Mouse (Mus musculus) neural tube, embryonic 12.5 days (tissue): ENCODE results near the gene Rnf43. TPM values are rescaled to one million over a fixed set of nuclear protein-coding genes. Genes with fewer than 3 reads are reported as not detected.

Experiments
- ATAC-seq: fragments of 200-750 bp; cut with Nextera tagmentation; 2 replicates; pipeline ENCODE4 v1.8.0; 2017; ENCODE audit warnings: low read depth, mild to moderate bottlenecking, moderate TSS enrichment, moderate library complexity; ENCODE audit not compliant: low FRiP score
- H3K27ac ChIP-seq: fragments of 300-500 bp; sonication (generic); 2 replicates; pipeline ENCODE4 v1.5.1; 2016
- H3K27me3 ChIP-seq: fragments of 300-500 bp; sonication (generic); replicated peaks from 2 replicates; pipeline ENCODE4 v1.6.1; 2016; ENCODE audit warnings: mild to moderate bottlenecking
- H3K36me3 ChIP-seq: fragments of 300-500 bp; sonication (generic); 2 replicates; pipeline ENCODE4 v1.6.1; 2016; ENCODE audit warnings: mild to moderate bottlenecking
- H3K4me1 ChIP-seq: fragments of 300-500 bp; sonication (generic); 2 replicates; pipeline ENCODE4 v1.6.1; 2016
- H3K4me2 ChIP-seq: fragments of 300-500 bp; sonication (generic); replicated peaks from 2 replicates; pipeline ENCODE4 v1.6.1; 2016; ENCODE audit warnings: mild to moderate bottlenecking
- H3K4me3 ChIP-seq: fragments of 300-500 bp; sonication (generic); 2 replicates; pipeline ENCODE4 v1.5.1; 2016
- H3K9ac ChIP-seq: fragments of 300-500 bp; sonication (generic); 2 replicates; pipeline ENCODE4 v1.6.1; 2016; ENCODE audit warnings: mild to moderate bottlenecking
- H3K9me3 ChIP-seq: fragments of 300-500 bp; sonication (generic); 2 replicates; pipeline ENCODE4 v1.6.1; 2016; ENCODE audit warnings: mild to moderate bottlenecking
- WGBS: fragments of 180-500 bp; shearing (Covaris S2); methylation state at CpG from one replicate; pipeline ENCODE4 v1.1.7; 2016; 5-methylcytosine and 5-hydroxymethylcytosine counted together
- polyA plus RNA-seq: library from polyadenylated mRNA; unstranded; fragments of >200 nt; fragmentation: Nextera tagmentation; extraction: Ambion mirVana; gene quantifications from 2 replicates; pipeline ENCODE4 v1.2.1, GENCODE M21; 2016

Gene Rnf43
- polyA plus RNA-seq, 1 experiment from 2014 or later = 0.57 TPM

DNA sequence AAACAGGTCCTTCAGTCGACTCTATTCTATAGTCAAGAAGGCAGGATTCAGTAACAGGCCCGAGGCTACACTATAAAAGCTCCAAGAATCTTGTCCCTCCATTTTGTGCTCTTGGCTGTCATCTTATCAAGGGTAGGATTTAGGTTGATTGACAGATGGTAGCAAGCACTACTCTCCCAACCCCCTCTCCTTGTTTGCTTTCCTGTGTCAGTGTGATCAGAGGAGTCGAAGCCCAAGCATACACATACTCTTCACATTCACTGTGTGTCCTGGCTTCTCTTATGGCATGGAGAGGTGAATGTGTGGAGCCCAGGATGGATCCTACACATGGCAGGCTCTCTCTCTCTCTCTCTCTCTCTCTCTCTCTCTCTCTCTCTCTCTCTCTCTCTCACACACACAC is 88.0 kb downstream of the Rnf43 start:
- Histone ChIP-seq H3K9me3 (no peaks in the 10 kb centered on the region), H3K4me2 (no peak overlapping the region), H3K27me3 (no peaks in the 10 kb centered on the region), H3K4me3 (no peak overlapping the region), H3K4me1 (no peaks in the 10 kb centered on the region), H3K27ac (no peak overlapping the region), H3K36me3 (no peaks in the 10 kb centered on the region), H3K9ac (no peak overlapping the region)
- no peak for ATAC-seq
- WGBS = 85% methylated on average over 3 of the region's 3 CpGs

- Histone ChIP-seq H3K4me3 (no peak overlapping the region), H3K36me3 (no peaks in the 10 kb centered on the region), H3K4me2 (no peak overlapping the region), H3K9me3 (no peaks in the 10 kb centered on the region), H3K4me1 (no peaks in the 10 kb centered on the region), H3K27me3 (no peaks in the 10 kb centered on the region), H3K9ac (no peak overlapping the region), H3K27ac (no peak overlapping the region)
- 82% methylated on average over 8 of the region's 8 CpGs for WGBS
- no peak for ATAC-seq
These were observed 88.5 kb downstream of the Rnf43 start for GRCm38 (mm10) chr11:87751031-87751430.

DNA sequence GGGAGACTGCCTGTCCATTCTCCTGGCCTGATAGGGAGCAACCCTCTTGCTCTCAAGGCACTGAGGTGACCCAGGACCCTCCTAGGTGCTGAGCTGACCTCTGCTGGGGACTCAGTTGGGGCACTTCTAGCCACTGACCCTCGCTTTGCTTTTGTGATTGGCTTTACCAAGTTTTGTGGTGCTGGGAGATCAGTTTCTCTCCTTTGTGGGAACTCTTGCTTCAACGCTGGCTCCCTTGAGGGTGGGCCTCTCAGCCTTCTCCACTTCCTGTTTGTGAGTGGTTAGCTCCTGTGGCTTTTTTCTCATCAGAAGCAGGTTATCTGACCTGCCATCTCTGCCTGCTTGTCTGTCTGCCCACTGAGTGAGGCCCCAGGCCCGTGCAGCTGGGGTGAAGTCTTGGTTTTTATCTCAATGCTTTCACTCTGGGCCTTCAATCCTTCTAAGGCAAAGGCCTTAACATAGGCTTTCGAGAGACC is 89.0 kb downstream of the Rnf43 start:
- ATAC-seq = no peak

DNA sequence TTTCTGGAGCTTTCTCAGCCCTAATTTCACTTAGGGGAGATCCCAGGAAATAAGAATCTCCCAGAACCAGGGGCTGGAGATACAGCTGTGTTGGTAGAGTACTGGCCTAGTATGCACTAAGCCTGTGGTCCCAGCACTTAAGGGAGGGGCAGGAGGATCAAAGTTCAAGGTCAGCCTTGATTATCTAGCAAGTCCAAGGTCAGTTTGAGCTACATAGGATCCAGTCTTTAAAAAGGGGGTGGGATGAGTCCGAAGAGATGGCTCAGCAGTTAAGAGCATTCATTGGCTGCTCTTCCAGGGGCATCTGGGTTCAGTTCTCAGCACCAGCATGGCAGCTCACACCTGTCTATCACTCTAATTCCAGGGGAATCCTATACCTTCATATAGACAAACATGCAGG is 89.8 kb downstream of the Rnf43 start:
- Histone ChIP-seq H3K36me3 (no peaks in the 10 kb centered on the region), H3K27ac (no peak overlapping the region), H3K4me1 (no peaks in the 10 kb centered on the region), H3K9me3 (no peaks in the 10 kb centered on the region), H3K4me2 (no peak overlapping the region), H3K27me3 (no peaks in the 10 kb centered on the region), H3K9ac (no peak overlapping the region), H3K4me3 (no peak overlapping the region)
- 79% methylated on average over 1 of the region's 1 CpGs for WGBS
- ATAC-seq = no peak

More for the DNA sequence above, 89.0 kb downstream of the Rnf43 start:
- Histone ChIP-seq H3K4me3 (no peak overlapping the region), H3K4me2 (no peak overlapping the region), H3K27me3 (no peaks in the 10 kb centered on the region), H3K9ac (no peak overlapping the region), H3K27ac (no peak overlapping the region), H3K9me3 (no peaks in the 10 kb centered on the region), H3K4me1 (no peaks in the 10 kb centered on the region), H3K36me3 (no peaks in the 10 kb centered on the region)
- WGBS = 75% methylated on average over 4 of the region's 4 CpGs

DNA sequence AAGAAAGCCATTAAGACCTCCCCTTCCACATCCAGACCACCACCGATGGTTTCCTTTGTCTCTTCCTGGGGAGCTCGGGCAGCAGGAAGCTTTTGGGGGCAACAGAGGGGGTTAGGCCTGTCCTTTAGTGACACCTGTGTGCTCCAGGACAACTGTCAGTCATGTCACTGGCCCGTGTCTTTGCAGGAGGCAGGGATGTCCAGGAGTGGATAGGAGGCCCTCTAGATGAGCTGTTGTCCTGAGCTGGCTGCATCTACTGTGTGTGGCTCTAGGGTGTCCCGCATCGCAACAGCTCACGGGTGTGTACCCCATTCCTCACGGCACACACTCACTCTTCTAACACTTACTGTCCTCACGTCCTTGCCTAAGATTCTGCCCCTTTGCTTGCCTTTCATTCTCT is 90.7 kb downstream of the Rnf43 start:
- ATAC-seq = no peak
- no peaks in the 10 kb centered on the region for H3K9me3 ChIP-seq
- H3K4me1 ChIP-seq = no peaks in the 10 kb centered on the region
- H3K9ac ChIP-seq = no peak overlapping the region
- WGBS = 80% methylated on average over 8 of the region's 8 CpGs
- H3K27ac ChIP-seq = no peak overlapping the region
- H3K36me3 ChIP-seq = no peaks in the 10 kb centered on the region
- no peak overlapping the region for H3K4me3 ChIP-seq
- H3K27me3 ChIP-seq = no peaks in the 10 kb centered on the region
- H3K4me2 ChIP-seq = no peak overlapping the region

- Histone ChIP-seq H3K9me3 (no peaks in the 10 kb centered on the region), H3K4me3 (no peak overlapping the region), H3K4me2 (no peak overlapping the region), H3K36me3 (no peaks in the 10 kb centered on the region), H3K27me3 (no peaks in the 10 kb centered on the region), H3K4me1 (no peaks in the 10 kb centered on the region), H3K27ac (no peak overlapping the region), H3K9ac (no peak overlapping the region)
- 81% methylated on average over 5 of the region's 5 CpGs for WGBS
- ATAC-seq = no peak
These were observed 91.5 kb downstream of the Rnf43 start for GRCm38 (mm10) chr11:87753891-87754501.

DNA sequence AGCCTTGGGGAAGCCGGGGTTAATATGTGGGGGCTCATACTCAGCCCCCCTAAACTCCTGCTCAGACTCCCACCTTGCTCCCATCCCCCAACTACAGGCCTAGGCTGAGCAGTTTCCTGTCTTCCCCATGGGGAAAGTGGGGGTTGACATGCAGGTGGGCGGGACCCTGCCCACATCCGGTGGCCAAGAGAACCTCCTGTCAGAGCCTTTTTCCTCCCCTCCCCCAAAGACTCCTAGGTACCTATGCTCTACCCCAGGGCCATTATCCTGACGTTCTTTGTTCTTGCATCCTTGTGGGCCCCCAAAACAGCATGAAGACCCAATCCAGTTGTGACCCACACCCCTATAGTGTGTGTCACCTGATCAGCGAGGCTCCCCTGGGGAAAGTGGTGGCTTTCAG is 92.1 kb downstream of the Rnf43 start:
- WGBS = 74% methylated on average over 5 of the region's 5 CpGs
- no peak overlapping the region for H3K4me3 ChIP-seq
- no peak overlapping the region for H3K4me2 ChIP-seq
- no peaks in the 10 kb centered on the region for H3K36me3 ChIP-seq
- no peak for ATAC-seq
- H3K27me3 ChIP-seq = no peaks in the 10 kb centered on the region
- no peaks in the 10 kb centered on the region for H3K9me3 ChIP-seq
- H3K4me1 ChIP-seq = no peaks in the 10 kb centered on the region
- H3K9ac ChIP-seq = no peak overlapping the region
- H3K27ac ChIP-seq = no peak overlapping the region

- H3K27ac ChIP-seq = no peak overlapping the region
- WGBS = 78% methylated on average over 17 of the region's 17 CpGs
These were observed 93.0 kb downstream of the Rnf43 start for GRCm38 (mm10) chr11:87755360-87756017.

DNA sequence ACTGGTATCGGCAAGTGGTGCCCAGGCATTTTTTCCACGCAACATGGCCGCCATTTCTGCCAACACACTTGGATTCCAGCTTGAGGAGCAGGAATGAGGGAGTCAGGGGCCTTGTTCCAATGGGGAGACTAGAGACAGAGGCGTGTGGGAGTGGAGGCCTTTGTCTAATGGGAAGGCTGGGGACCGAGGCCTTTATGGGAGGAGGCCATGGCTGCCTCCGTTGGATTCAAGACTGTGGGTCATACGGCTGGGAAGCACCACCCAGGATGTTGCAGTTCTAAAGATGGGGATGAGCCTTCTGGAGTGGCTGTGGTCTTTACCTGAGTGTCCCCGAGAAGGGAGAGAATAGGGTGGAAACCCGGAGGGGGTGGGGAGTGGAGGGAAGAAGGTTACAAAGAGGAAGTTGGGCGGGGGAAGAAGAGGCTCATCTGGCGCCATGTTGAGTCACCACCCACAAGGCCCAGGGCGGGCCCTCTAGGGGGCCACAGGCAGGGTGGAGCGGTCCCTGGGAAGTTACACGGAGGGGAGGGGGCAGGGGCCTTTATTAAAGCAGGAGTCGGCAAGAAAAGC is 93.8 kb downstream of the Rnf43 start:
- 89% methylated on average over 15 of the region's 15 CpGs for WGBS
- Histone ChIP-seq H3K4me1 (peaks cover 9% of the 10 kb centered on the region; the same call in 1 of the 2 replicates), H3K27ac (no peak overlapping the region), H3K4me2 (no peak overlapping the region), H3K9ac (no peak overlapping the region), H3K27me3 (peaks cover 12% of the 10 kb centered on the region), H3K9me3 (no peaks in the 10 kb centered on the region), H3K36me3 (no peaks in the 10 kb centered on the region), H3K4me3 (no peak overlapping the region)
- ATAC-seq = no peak

More at GRCm38 (mm10) chr11:87755360-87756017, 93.0 kb downstream of the Rnf43 start:
- Histone ChIP-seq H3K36me3 (no peaks in the 10 kb centered on the region), H3K4me3 (no peak overlapping the region), H3K27me3 (peaks cover 3% of the 10 kb centered on the region), H3K4me1 (0 out of 2 replicates have a peak, but pooled peaks cover under 1% of the 10 kb centered on the region), H3K4me2 (no peak overlapping the region), H3K9me3 (no peaks in the 10 kb centered on the region), H3K9ac (no peak overlapping the region)
- no peak for ATAC-seq

- Histone ChIP-seq H3K27me3 (peaks cover 21% of the 10 kb centered on the region), H3K4me2 (no peak overlapping the region), H3K4me1 (peaks cover 15% of the 10 kb centered on the region), H3K9ac (no peak overlapping the region), H3K36me3 (no peaks in the 10 kb centered on the region), H3K27ac (no peak overlapping the region), H3K9me3 (no peaks in the 10 kb centered on the region), H3K4me3 (no peak overlapping the region)
- WGBS = 90% methylated on average over 25 of the region's 25 CpGs
- no peak for ATAC-seq
These were observed 94.8 kb downstream of the Rnf43 start for GRCm38 (mm10) chr11:87757001-87757954.

DNA sequence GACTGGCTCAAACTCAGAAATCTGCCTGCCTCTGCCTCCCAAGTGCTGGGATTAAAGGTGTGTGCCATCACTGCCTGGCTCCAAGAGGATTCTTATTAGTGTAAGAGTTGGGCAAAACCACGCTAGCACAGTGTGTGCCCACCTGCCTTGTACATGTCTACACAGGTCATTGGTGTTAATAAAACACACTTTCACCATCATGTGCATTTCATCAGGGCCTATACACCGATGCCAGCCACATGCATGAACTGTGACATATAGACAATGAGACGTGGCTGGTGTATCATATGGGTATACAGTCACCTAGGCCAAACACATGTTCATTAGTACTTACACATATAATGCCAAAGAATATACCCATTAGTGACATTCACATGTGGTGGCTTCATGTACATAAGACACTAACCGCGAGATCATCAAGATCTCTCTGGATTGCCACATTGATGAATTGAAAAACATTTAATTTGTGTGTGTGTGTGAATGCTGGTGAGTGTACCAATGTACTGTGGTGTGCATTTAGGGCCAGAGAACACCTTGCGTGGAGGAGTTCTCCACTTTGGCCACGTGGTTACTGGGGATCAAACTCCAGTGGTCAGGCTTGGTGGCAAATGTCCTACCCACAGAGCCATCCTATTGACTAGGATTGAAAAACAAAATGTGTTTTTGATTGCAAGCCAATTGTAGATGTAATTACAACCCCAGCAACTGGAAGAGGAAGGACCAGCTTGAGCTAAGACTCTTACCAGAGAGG is 95.8 kb downstream of the Rnf43 start:
- H3K4me1 ChIP-seq = peaks cover 24% of the 10 kb centered on the region
- ATAC-seq = no peak
- H3K27me3 ChIP-seq = peaks cover 32% of the 10 kb centered on the region
- H3K27ac ChIP-seq = no peak overlapping the region
- H3K9ac ChIP-seq = no peak overlapping the region
- no peak overlapping the region for H3K4me2 ChIP-seq
- H3K36me3 ChIP-seq = no peaks in the 10 kb centered on the region
- 84% methylated on average over 7 of the region's 7 CpGs for WGBS
- H3K4me3 ChIP-seq = no peak overlapping the region
- no peaks in the 10 kb centered on the region for H3K9me3 ChIP-seq
